Mouse (Mus musculus) liver, embryonic 11.5 days (tissue): ENCODE measurements around the gene Syn3. TPM values are rescaled to one million over a fixed set of nuclear protein-coding genes. Genes with fewer than 3 reads are reported as not detected.

Experiments used
- ATAC-seq: fragments of 200-750 bp; cut with Nextera tagmentation; replicated peaks from 2 replicates; pipeline ENCODE4 v1.8.0; 2017; ENCODE audit warnings: moderate number of reproducible peaks, mild to moderate bottlenecking, moderate TSS enrichment, moderate library complexity; ENCODE audit not compliant: low FRiP score
- DNase-seq: peaks from one replicate; pipeline ENCODE4 v3.0.0-alpha.2; 2017; ENCODE audit warnings: low spot score
- H3K27ac ChIP-seq: fragments of 300-500 bp; sonication (generic); 2 replicates; pipeline ENCODE4 v1.5.1; 2014; ENCODE audit warnings: mild to moderate bottlenecking, low read depth, low read length, control low read depth
- H3K27me3 ChIP-seq: fragments of 300-500 bp; sonication (generic); replicated peaks from 2 replicates; pipeline ENCODE4 v1.6.1; 2014; ENCODE audit warnings: low read length, mixed read lengths; ENCODE audit not compliant: control insufficient read depth, insufficient read depth
- H3K36me3 ChIP-seq: fragments of 300-500 bp; sonication (generic); 2 replicates; pipeline ENCODE4 v1.6.1; 2014; ENCODE audit warnings: mild to moderate bottlenecking, low read length, moderate library complexity, mixed read lengths; ENCODE audit not compliant: control insufficient read depth, insufficient read depth
- H3K4me1 ChIP-seq: fragments of 300-500 bp; sonication (generic); replicated peaks from 2 replicates; pipeline ENCODE4 v1.6.1; 2014; ENCODE audit warnings: low read length, mixed read lengths; ENCODE audit not compliant: control insufficient read depth, insufficient read depth
- H3K4me2 ChIP-seq: fragments of 300-500 bp; sonication (generic); 2 replicates; pipeline ENCODE4 v1.6.1; 2014; ENCODE audit warnings: mild to moderate bottlenecking, control low read depth, moderate library complexity
- H3K4me3 ChIP-seq: fragments of 300-500 bp; sonication (generic); 2 replicates; pipeline ENCODE4 v1.5.1; 2014; ENCODE audit warnings: low read depth, low read length, control low read depth
- H3K9ac ChIP-seq: fragments of 300-500 bp; sonication (generic); 2 replicates; pipeline ENCODE4 v1.6.1; 2014; ENCODE audit warnings: low read depth, low read length, control low read depth
- H3K9me3 ChIP-seq: fragments of 300-500 bp; sonication (generic); 2 replicates; pipeline ENCODE4 v1.6.1; 2016; ENCODE audit warnings: low read length, inconsistent platforms, mixed read lengths; ENCODE audit not compliant: control insufficient read depth
- WGBS: fragments of 180-500 bp; shearing (Covaris S2); extraction: QIAGEN DNeasy Blood & Tissue Kit; methylation state at CpG from one replicate; pipeline ENCODE4 v1.1.7; 2014; 5-methylcytosine and 5-hydroxymethylcytosine counted together
- polyA plus RNA-seq: library from polyadenylated mRNA; unstranded; fragments of >200 nt; fragmentation: Nextera tagmentation; extraction: Ambion mirVana; gene quantifications from 2 replicates; pipeline ENCODE4 v1.2.1, GENCODE M21; 2014

The Syn3 gene
- polyA plus RNA-seq, 1 experiment from 2014 or later = 0.58 TPM

- WGBS = 69% methylated on average over 2 of the region's 2 CpGs
- Histone ChIP-seq H3K36me3 (no peaks in the 10 kb centered on the region), H3K9me3 (no peaks in the 10 kb centered on the region), H3K27ac (no peak overlapping the region), H3K4me3 (no peak overlapping the region), H3K4me1 (no peaks in the 10 kb centered on the region), H3K9ac (no peak overlapping the region), H3K4me2 (no peak overlapping the region), H3K27me3 (0 out of 2 replicates have a peak, but pooled peaks cover 3% of the 10 kb centered on the region)
- ATAC-seq (no peak), DNase-seq (no peak)
Measured at GRCm38 (mm10) chr10:86077272-86077671, 421.4 kb downstream of the Syn3 start.

GRCm38 (mm10) chr10:86074971-86075711 lies 423.6 kb downstream of the Syn3 start:
- H3K4me1 ChIP-seq = no peaks in the 10 kb centered on the region
- H3K9ac ChIP-seq = no peak overlapping the region
- no peak overlapping the region for H3K4me3 ChIP-seq
- no peak for DNase-seq
- H3K36me3 ChIP-seq = no peaks in the 10 kb centered on the region
- H3K27ac ChIP-seq = no peak overlapping the region
- H3K27me3 ChIP-seq = 0 out of 2 replicates have a peak, but pooled peaks cover 3% of the 10 kb centered on the region
- H3K9me3 ChIP-seq = no peaks in the 10 kb centered on the region
- WGBS = 79% methylated on average over 9 of the region's 9 CpGs
- H3K4me2 ChIP-seq = no peak overlapping the region
- no peak for ATAC-seq

- Histone ChIP-seq H3K4me2 (no peak overlapping the region), H3K9me3 (no peaks in the 10 kb centered on the region), H3K27ac (no peak overlapping the region), H3K27me3 (0 out of 2 replicates have a peak, but pooled peaks cover 3% of the 10 kb centered on the region), H3K4me3 (no peak overlapping the region), H3K9ac (no peak overlapping the region), H3K4me1 (no peaks in the 10 kb centered on the region), H3K36me3 (no peaks in the 10 kb centered on the region)
- ATAC-seq = no peak
- DNase-seq = no peak
- 76% methylated on average over 4 of the region's 4 CpGs for WGBS
Measured at GRCm38 (mm10) chr10:86074134-86074533, 424.6 kb downstream of the Syn3 start.

GRCm38 (mm10) chr10:86070751-86071150 lies 427.9 kb downstream of the Syn3 start:
- no peak overlapping the region for H3K4me2 ChIP-seq
- WGBS = 79% methylated on average over 3 of the region's 3 CpGs
- H3K4me3 ChIP-seq = no peak overlapping the region
- no peaks in the 10 kb centered on the region for H3K36me3 ChIP-seq
- no peak overlapping the region for H3K27ac ChIP-seq
- no peaks in the 10 kb centered on the region for H3K4me1 ChIP-seq
- no peak overlapping the region for H3K9ac ChIP-seq
- no peak for DNase-seq
- no peaks in the 10 kb centered on the region for H3K9me3 ChIP-seq
- no peak for ATAC-seq
- no peaks in the 10 kb centered on the region for H3K27me3 ChIP-seq

- no peaks in the 10 kb centered on the region for H3K27me3 ChIP-seq
- H3K27ac ChIP-seq = no peak overlapping the region
- no peak overlapping the region for H3K9ac ChIP-seq
- no peak for ATAC-seq
- H3K4me1 ChIP-seq = no peaks in the 10 kb centered on the region
- no peaks in the 10 kb centered on the region for H3K36me3 ChIP-seq
- no peak overlapping the region for H3K4me2 ChIP-seq
- WGBS = 71% methylated on average over 3 of the region's 3 CpGs
- no peak for DNase-seq
- no peak overlapping the region for H3K4me3 ChIP-seq
- no peaks in the 10 kb centered on the region for H3K9me3 ChIP-seq
Measured at GRCm38 (mm10) chr10:86069341-86069740, 429.4 kb downstream of the Syn3 start.

GRCm38 (mm10) chr10:86067911-86068310 lies 430.8 kb downstream of the Syn3 start:
- 64% methylated on average over 10 of the region's 10 CpGs for WGBS
- Histone ChIP-seq H3K9ac (no peak overlapping the region), H3K27me3 (no peaks in the 10 kb centered on the region), H3K27ac (no peak overlapping the region), H3K9me3 (no peaks in the 10 kb centered on the region), H3K4me1 (no peaks in the 10 kb centered on the region), H3K36me3 (no peaks in the 10 kb centered on the region), H3K4me2 (no peak overlapping the region), H3K4me3 (no peak overlapping the region)
- DNase-seq (no peak), ATAC-seq (no peak)

GRCm38 (mm10) chr10:86066651-86067050 lies 432.0 kb downstream of the Syn3 start:
- H3K4me3 ChIP-seq = no peak overlapping the region
- H3K4me2 ChIP-seq = no peak overlapping the region
- WGBS = 75% methylated on average over 5 of the region's 5 CpGs
- H3K9ac ChIP-seq = no peak overlapping the region
- no peaks in the 10 kb centered on the region for H3K27me3 ChIP-seq
- H3K4me1 ChIP-seq = no peaks in the 10 kb centered on the region
- no peak overlapping the region for H3K27ac ChIP-seq
- ATAC-seq = no peak
- H3K9me3 ChIP-seq = peaks cover 2% of the 10 kb centered on the region; the same call in 1 of the 2 replicates
- no peaks in the 10 kb centered on the region for H3K36me3 ChIP-seq
- DNase-seq = no peak

GRCm38 (mm10) chr10:86065661-86066060 lies 433.0 kb downstream of the Syn3 start:
- peaks cover 2% of the 10 kb centered on the region; the same call in 1 of the 2 replicates for H3K9me3 ChIP-seq
- no peak overlapping the region for H3K9ac ChIP-seq
- DNase-seq (no peak), ATAC-seq (peak; percentile 16; the same call in 1 of the 2 replicates)
- H3K36me3 ChIP-seq = no peaks in the 10 kb centered on the region
- no peaks in the 10 kb centered on the region for H3K4me1 ChIP-seq
- no peak overlapping the region for H3K27ac ChIP-seq
- H3K4me3 ChIP-seq = no peak overlapping the region
- 75% methylated on average over 1 of the region's 1 CpGs for WGBS
- H3K4me2 ChIP-seq = no peak overlapping the region
- no peaks in the 10 kb centered on the region for H3K27me3 ChIP-seq

GRCm38 (mm10) chr10:86064937-86065336 lies 433.8 kb downstream of the Syn3 start:
- Histone ChIP-seq H3K36me3 (no peaks in the 10 kb centered on the region), H3K4me3 (no peak overlapping the region), H3K9me3 (peaks cover 2% of the 10 kb centered on the region; the same call in 1 of the 2 replicates), H3K9ac (no peak overlapping the region), H3K4me2 (no peak overlapping the region), H3K27ac (no peak overlapping the region), H3K27me3 (no peaks in the 10 kb centered on the region), H3K4me1 (no peaks in the 10 kb centered on the region)
- WGBS = 11% methylated on average over 4 of the region's 4 CpGs
- DNase-seq (peak; percentile 42), ATAC-seq (peak; percentile 59; the same call in 1 of the 2 replicates)
